Mouse (Mus musculus) c-Kit-positive CD71-positive TER-119-positive erythroid progenitor cells, embryonic 14.5 days (primary cell): Measurements from ENCODE around the gene Ino80.

Experiments used
- DNase-seq: peaks from one replicate; pipeline ENCODE4 v3.0.0-alpha.2; 2013; ENCODE audit warnings: low spot score

Gene Ino80

GRCm38 (mm10) chr2:119353707-119354106 lies 123.8 kb downstream of the Ino80 start:
- no peak for DNase-seq

GRCm38 (mm10) chr2:119350555-119351486 lies 126.7 kb downstream of the Ino80 start, which contains the start of gene Chac1:
Gene Chac1, plus strand, starts transcription at chr2:119351229.
- DNase-seq, result peak; percentile 85

DNA sequence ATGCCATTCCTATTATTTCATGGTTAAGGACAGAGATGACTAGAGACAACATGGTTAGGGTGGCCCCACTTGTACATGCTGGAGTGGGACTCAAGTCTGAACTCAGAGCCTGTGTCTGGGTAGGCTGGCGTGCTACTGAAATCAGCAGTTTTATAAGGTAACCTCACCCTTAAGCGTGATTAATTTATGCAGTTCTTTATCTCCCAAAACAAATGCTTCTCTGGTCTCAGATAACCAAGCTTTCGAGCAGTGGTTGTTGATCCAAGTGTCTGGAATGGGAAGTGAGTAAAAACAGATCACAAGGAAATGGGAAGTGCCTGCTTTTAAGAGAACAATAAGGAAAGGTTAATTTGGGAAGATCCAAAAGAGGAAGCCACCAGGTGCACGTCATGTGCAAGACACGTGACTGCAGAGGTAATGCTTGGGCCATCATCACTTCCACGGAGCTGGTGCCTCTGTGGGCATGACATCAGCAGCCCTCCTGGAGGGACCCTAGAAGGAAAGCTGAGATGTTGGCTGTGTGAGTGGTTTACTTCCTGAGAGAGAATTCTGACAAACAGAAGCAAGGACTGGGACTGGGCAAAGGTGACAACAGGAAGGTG lies 132.8 kb downstream of the Ino80 start:
- DNase-seq, result no peak

DNA sequence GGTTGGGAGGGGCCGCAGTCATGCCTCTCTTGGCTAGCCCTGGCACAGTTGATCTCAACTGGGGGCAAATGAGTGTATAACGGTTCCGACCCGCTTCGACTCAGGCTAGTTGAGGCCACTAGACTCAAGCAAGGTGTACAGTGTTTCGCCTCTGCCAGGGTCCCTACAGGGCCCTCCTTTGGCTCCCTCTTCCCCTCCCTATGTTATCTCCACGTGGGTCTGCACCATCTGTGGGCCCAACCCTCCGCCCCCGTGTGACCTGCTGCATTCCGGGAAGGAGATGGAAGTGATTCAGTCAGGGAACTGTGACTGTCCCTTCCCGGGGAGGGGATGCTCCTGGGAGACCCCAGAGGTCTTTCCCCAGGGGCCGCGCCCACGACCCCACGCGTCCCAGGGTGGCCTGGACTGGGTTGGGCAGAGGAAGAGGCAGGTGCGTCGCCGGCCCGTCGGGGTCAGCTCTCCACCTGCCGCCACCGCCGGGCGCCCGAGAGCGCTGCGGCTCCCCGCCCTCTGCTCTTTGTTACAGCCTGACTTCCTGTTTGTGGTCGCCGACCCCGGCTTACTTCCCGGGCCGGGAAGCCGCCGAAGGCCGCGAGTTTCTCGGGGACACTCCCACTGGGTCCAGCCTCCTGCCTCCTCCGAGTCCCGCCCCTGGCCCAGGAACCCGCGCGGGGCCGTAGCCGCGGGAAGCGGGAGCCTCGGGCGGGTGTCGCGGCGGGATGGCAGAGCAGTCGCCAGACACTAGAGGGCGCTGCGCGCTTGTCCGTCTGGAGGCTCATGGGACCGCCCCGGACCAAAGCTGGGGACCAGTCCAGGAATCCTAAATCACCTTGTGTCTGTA lies 139.8 kb downstream of the Ino80 start:
- DNase-seq, result peak; percentile 76

GRCm38 (mm10) chr2:119336470-119336869 lies 141.0 kb downstream of the Ino80 start:
- DNase-seq, result no peak

DNA sequence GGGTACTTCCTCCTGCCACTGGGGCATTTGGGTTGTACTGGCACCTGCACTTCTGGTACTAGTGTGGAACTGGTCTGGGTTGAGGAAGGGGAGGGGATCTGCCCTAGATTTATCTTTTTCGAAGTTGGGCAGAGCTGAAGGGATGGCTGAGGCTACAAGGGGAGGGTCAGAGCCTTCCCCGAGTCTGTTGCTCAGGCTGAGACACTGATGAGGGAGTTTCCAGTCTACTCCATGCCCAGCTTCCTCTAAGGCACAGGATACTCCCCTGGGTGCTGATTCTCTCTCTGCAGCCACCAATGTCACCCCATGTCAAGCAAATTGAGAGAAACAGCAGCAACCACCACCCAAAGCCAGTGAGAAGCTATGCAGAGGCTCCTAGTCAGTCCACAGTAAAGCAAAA lies 141.5 kb downstream of the Ino80 start:
- no peak for DNase-seq

DNA sequence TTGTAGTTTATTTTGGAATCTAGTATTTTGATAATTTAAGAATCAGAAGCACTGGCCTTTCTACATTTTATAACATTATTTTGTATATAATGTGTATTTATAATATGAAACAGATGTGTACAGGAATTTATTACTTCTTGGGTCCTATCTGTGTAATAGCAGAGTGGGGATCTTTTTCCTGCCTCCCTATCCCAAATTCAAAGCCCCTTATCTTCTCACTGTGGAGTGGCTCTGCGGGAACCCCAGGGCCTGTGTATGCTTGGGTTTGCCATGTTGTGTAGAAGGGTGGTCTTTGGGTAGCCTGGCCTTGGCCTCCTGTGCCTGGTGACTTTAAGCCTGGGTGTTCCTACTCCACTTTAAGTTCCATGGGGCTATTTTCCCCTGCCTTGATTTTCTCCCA lies 142.0 kb downstream of the Ino80 start:
- no peak for DNase-seq

GRCm38 (mm10) chr2:119334964-119335525 lies 142.4 kb downstream of the Ino80 start:
- no peak for DNase-seq

- DNase-seq, result no peak
These were observed 143.4 kb downstream of the Ino80 start for GRCm38 (mm10) chr2:119334135-119334534.

DNA sequence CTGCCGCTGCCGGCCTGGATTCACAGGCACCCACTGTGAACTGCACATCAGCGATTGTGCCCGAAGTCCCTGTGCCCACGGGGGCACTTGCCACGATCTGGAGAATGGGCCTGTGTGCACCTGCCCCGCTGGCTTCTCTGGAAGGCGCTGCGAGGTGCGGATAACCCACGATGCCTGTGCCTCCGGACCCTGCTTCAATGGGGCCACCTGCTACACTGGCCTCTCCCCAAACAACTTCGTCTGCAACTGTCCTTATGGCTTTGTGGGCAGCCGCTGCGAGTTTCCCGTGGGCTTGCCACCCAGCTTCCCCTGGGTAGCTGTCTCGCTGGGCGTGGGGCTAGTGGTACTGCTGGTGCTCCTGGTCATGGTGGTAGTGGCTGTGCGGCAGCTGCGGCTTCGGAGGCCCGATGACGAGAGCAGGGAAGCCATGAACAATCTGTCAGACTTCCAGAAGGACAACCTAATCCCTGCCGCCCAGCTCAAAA lies 145.3 kb downstream of the Ino80 start:
- DNase-seq, result no peak

- DNase-seq, result no peak
These were observed 146.7 kb downstream of the Ino80 start for GRCm38 (mm10) chr2:119330795-119331194.

DNA sequence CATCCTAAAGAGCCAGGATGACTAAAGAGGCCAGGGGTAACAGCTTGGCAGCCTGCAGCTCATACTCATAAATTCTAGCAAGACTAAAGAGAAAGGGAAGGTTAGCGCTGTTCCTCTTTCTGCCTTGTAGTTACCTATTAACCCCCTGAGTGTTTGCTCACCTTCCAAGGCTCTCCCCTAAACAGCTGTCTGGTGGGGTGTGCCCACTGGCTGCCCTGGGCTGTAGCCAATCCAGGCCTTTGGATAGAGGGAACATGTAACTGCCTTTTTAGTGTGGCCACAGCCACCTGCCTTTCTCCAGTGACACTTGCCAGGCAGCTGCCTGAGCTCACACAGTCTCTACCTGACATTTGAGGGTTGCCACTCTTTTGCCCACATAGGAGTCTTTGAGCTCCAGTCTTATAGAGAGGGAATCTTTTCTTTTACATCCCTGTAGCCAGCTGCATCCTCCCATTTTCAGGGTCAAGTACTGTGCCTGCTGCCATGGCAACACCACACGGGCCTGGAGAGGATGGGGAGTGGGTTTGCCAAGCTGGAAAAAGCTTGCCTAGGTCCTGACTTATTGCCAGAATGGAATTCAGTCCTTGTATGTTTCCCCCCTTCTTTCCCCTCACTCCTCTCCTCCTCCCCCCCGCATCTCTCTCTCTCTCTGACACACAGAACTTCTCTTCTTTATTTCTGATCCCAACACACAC lies 148.2 kb downstream of the Ino80 start:
- DNase-seq, result no peak

DNA sequence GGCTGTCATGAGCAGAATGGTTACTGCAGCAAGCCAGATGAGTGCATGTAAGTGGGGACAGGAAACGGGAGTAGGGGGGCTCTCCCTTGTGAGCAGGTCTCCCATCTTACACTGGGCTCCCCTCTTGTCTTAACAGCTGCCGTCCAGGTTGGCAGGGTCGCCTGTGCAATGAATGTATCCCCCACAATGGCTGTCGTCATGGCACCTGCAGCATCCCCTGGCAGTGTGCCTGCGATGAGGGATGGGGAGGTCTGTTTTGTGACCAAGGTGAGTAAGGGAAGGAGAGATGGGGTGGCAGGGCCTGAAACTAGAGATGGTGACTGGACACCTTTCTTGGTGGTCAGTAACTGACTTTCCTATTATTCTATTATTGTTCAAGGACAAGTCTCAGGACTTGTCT lies 148.9 kb downstream of the Ino80 start:
- DNase-seq, result no peak

- DNase-seq, result no peak
These were observed 149.5 kb downstream of the Ino80 start for GRCm38 (mm10) chr2:119327942-119328526.

- DNase-seq, result no peak
These were observed 150.4 kb downstream of the Ino80 start for GRCm38 (mm10) chr2:119327102-119327480.

DNA sequence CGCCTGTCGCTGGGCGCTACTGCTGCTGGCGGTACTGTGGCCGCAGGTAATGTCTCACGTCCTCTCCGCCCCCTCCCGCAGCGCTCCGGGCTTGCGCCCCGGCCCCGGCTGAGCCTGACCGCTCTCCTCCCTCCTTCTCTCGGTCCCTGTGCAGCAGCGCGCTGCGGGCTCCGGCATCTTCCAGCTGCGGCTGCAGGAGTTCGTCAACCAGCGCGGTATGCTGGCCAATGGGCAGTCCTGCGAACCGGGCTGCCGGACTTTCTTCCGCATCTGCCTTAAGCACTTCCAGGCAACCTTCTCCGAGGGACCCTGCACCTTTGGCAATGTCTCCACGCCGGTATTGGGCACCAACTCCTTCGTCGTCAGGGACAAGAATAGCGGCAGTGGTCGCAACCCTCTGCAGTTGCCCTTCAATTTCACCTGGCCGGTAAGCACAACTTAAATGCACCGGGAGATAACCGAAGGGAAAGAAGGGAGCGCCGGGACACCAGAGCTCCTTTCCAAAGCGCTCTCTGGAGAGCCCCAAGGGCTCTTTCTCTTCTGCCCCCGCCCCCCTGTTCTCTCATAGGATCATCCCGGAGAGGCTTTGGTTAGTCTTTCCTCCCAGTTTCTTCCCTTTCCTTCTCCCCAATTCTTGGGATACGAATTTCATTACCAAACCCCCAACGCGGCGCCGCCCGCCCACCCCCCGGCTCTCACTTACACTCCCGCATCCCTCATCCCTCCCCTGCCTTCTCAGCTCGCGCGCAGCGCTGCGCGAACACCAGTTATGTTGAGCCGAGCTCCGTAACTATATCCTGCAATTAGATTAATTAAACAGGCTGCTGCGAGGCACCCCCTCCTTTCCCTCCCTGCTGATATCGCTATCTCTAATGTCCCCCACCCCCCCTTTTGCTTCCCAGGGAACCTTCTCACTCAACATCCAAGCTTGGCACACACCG lies 151.1 kb downstream of the Ino80 start:
- no peak for DNase-seq

DNA sequence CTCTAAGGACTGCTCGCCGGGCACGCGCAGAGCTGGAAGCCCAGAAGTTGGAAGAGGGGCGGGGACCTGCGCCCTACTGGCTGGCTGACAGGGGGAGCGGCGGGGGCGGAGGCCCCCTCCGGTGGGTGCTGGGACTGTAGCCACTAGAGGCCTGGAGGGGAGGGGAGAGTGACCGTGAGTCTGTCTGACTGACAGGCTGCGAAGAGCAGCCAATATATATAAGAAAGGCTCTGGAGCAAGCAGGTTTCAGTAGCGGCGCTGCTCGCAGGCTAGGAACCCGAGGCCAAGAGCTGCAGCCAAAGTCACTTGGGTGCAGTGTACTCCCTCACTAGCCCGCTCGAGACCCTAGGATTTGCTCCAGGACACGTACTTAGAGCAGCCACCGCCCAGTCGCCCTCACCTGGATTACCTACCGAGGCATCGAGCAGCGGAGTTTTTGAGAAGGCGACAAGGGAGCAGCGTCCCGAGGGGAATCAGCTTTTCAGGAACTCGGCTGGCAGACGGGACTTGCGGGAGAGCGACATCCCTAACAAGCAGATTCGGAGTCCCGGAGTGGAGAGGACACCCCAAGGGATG lies 151.8 kb downstream of the Ino80 start, which contains the start of gene Dll4:
Dll4 (plus strand) TSS at position 217 of the 576 bp plus-strand sequence.
- no peak for DNase-seq

DNA sequence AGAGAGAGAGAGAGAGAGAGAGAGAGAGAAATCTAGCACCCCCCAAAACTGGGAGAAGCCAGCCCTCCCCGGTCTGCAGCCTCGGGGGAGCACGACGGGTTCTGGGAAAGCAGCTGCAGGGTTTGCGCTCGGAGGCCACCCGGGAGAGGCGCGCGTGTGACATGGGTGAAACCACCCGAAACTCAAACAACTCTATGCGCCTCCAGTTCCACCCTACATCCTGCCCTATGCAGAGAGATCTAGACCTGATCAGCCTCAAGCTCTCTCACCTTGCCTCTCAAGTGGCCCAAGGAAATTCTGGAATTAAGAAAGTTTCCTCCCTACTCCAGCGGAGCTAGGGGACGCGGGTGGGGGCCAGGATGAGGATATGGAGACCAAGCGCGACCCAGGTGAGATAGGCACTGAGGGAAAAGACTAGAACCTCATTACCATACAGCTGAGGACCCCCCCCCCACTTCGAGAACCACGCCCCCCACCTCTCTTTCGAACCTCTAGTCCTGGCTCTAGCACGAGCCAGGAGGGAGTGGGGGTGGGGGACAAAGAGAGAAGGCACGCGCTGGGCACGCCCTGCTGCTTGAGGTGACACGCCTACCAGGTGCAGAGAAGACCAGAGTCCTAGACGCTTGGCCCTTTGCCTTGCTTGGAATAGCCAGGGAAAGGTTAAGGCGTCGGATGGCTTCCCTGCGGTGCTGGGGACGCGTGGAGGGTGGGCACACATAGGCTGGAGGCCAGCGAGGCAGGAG lies 152.7 kb downstream of the Ino80 start:
- no peak for DNase-seq
